Mouse (Mus musculus): ENCODE measurements around the gene Ctnnal1. TPM values are rescaled to one million over a fixed set of nuclear protein-coding genes. Genes with fewer than 3 reads are reported as not detected.

Gene Ctnnal1
- polyA plus RNA-seq, 1 experiment from 2014 or later = 22.1 TPM

DNA sequence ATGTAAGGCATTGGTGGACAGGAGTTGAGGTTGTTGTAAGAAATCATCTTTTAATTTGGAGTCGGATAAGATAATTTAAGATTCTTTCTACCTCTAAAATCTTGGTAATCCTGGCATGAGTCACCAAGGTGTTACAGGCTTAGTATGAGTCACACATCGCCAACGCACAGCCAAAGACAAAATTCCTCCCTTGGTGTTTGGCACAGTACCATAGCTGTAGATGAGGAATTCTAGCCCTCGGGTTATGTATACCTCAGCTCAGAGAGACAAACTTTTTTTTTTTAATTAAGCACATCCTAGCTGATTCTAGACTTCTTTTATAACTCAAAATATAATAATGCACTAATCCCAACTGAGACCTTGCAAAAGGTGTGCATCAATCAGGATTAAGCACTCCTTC is 972 bp downstream of the Ctnnal1 start:
- H3K36me3 ChIP-seq (ENCODE audit: insufficient read depth) = 0 out of 2 replicates have a peak, but pooled peaks cover 2% of the 10 kb centered on the region
- H3K27me3 ChIP-seq (ENCODE audit: insufficient read depth, low read length) = no peaks in the 10 kb centered on the region
- WGBS = 41% methylated on average over 4 of the region's 4 CpGs
- H3K27ac ChIP-seq (ENCODE audit: low read depth) = no peak overlapping the region
- no peak for TF ChIP-seq CTCF (IDR thresholded peaks at IDR 0.05; ENCODE audit: low read depth)
- peak overlapping the region; percentile 78 for H3K4me3 ChIP-seq (ENCODE audit: low read depth, low read length)
- H3K4me1 ChIP-seq (ENCODE audit: insufficient read depth) = no peaks in the 10 kb centered on the region
- peak overlapping the region; percentile 68 for H3K9ac ChIP-seq
- peak overlapping the region; percentile 87 for H3K4me2 ChIP-seq
- ATAC-seq (ENCODE audit: insufficient read depth) (no peak), DNase-seq (no peak)
- no peaks in the 10 kb centered on the region for H3K9me3 ChIP-seq (ENCODE audit: low read depth, low read length)

- Histone ChIP-seq H3K36me3 (ENCODE audit: insufficient read depth) (no peaks in the 10 kb centered on the region), H3K9ac (no peak overlapping the region), H3K27ac (ENCODE audit: low read depth) (no peak overlapping the region), H3K9me3 (ENCODE audit: low read depth, low read length) (no peaks in the 10 kb centered on the region), H3K4me1 (ENCODE audit: insufficient read depth) (no peaks in the 10 kb centered on the region), H3K27me3 (ENCODE audit: insufficient read depth, low read length) (no peaks in the 10 kb centered on the region), H3K4me3 (ENCODE audit: low read depth, low read length) (no peak overlapping the region), H3K4me2 (no peak overlapping the region)
- no peak for DNase-seq
- TF ChIP-seq CTCF (IDR thresholded peaks at IDR 0.05; ENCODE audit: low read depth) = no peak
- ATAC-seq (ENCODE audit: insufficient read depth) = no peak
- 84% methylated on average over 4 of the region's 4 CpGs for WGBS
Observed at GRCm38 (mm10) chr4:56861551-56861950, 3.4 kb downstream of the Ctnnal1 start.

- Histone ChIP-seq H3K27me3 (ENCODE audit: insufficient read depth, low read length) (no peaks in the 10 kb centered on the region), H3K4me3 (ENCODE audit: low read depth, low read length) (no peak overlapping the region), H3K4me1 (ENCODE audit: insufficient read depth) (no peaks in the 10 kb centered on the region), H3K36me3 (ENCODE audit: insufficient read depth) (no peaks in the 10 kb centered on the region), H3K9me3 (ENCODE audit: low read depth, low read length) (no peaks in the 10 kb centered on the region), H3K9ac (no peak overlapping the region), H3K27ac (ENCODE audit: low read depth) (no peak overlapping the region), H3K4me2 (no peak overlapping the region)
- TF ChIP-seq CTCF (IDR thresholded peaks at IDR 0.05; ENCODE audit: low read depth) = no peak
- 78% methylated on average over 9 of the region's 9 CpGs for WGBS
- ATAC-seq (ENCODE audit: insufficient read depth) (no peak), DNase-seq (no peak)
Observed at GRCm38 (mm10) chr4:56858733-56859132, 6.3 kb downstream of the Ctnnal1 start.

GRCm38 (mm10) chr4:56856371-56856949 is 8.5 kb downstream of the Ctnnal1 start:
- Histone ChIP-seq H3K27me3 (ENCODE audit: insufficient read depth, low read length) (no peaks in the 10 kb centered on the region), H3K36me3 (ENCODE audit: insufficient read depth) (no peaks in the 10 kb centered on the region), H3K4me1 (ENCODE audit: insufficient read depth) (no peaks in the 10 kb centered on the region), H3K27ac (ENCODE audit: low read depth) (no peak overlapping the region), H3K4me2 (no peak overlapping the region), H3K9ac (no peak overlapping the region), H3K4me3 (ENCODE audit: low read depth, low read length) (no peak overlapping the region), H3K9me3 (ENCODE audit: low read depth, low read length) (no peaks in the 10 kb centered on the region)
- DNase-seq = no peak
- no peak for TF ChIP-seq CTCF (IDR thresholded peaks at IDR 0.05; ENCODE audit: low read depth)
- 83% methylated on average over 8 of the region's 8 CpGs for WGBS
- ATAC-seq (ENCODE audit: insufficient read depth) = no peak

GRCm38 (mm10) chr4:56855935-56856334 is 9.1 kb downstream of the Ctnnal1 start:
- H3K9ac ChIP-seq = no peak overlapping the region
- no peaks in the 10 kb centered on the region for H3K4me1 ChIP-seq (ENCODE audit: insufficient read depth)
- ATAC-seq (ENCODE audit: insufficient read depth) = no peak
- no peaks in the 10 kb centered on the region for H3K9me3 ChIP-seq (ENCODE audit: low read depth, low read length)
- no peak overlapping the region for H3K27ac ChIP-seq (ENCODE audit: low read depth)
- TF ChIP-seq CTCF (IDR thresholded peaks at IDR 0.05; ENCODE audit: low read depth) = no peak
- H3K36me3 ChIP-seq (ENCODE audit: insufficient read depth) = no peaks in the 10 kb centered on the region
- H3K4me2 ChIP-seq = no peak overlapping the region
- H3K4me3 ChIP-seq (ENCODE audit: low read depth, low read length) = no peak overlapping the region
- no peaks in the 10 kb centered on the region for H3K27me3 ChIP-seq (ENCODE audit: insufficient read depth, low read length)
- DNase-seq = no peak
- WGBS = 92% methylated on average over 5 of the region's 5 CpGs

DNA sequence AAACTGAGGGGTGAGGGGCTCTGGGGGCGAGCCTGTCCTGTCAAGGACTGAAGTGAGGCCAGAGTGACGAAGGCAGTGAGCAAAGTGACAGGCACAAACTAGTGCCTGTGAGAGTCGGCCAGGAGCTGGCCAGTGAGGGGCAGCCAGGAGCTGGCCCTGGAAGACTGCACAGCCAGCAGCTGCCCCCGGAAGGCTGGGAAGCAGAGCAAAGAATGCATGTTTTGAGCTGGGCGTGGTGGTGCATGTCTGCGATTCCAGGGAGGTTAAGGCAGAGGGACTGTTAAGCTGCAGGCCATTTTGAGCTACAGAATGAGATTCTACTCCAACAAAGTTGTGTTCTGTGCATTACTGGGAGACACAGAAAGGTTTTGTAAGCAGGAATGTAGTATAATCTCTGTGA is 14.3 kb downstream of the Ctnnal1 start:
- WGBS = 12% methylated on average over 6 of the region's 6 CpGs
- Histone ChIP-seq H3K4me1 (ENCODE audit: insufficient read depth) (no peaks in the 10 kb centered on the region), H3K4me3 (ENCODE audit: low read depth, low read length) (no peak overlapping the region), H3K9ac (no peak overlapping the region), H3K36me3 (ENCODE audit: insufficient read depth) (no peaks in the 10 kb centered on the region; the same call in 1 of the 2 replicates), H3K27ac (ENCODE audit: low read depth) (peak overlapping the region; percentile 25; the same call in 1 of the 2 replicates), H3K4me2 (no peak overlapping the region), H3K9me3 (ENCODE audit: low read depth, low read length) (no peaks in the 10 kb centered on the region), H3K27me3 (ENCODE audit: insufficient read depth, low read length) (no peaks in the 10 kb centered on the region)
- peak; percentile 25; the same call in 1 of the 2 replicates for TF ChIP-seq CTCF (IDR thresholded peaks at IDR 0.05; ENCODE audit: low read depth)
- ATAC-seq (ENCODE audit: insufficient read depth) = peak; percentile 62; the same call in 1 of the 2 replicates
- peak; percentile 58 for DNase-seq

- H3K27me3 ChIP-seq (ENCODE audit: insufficient read depth, low read length) = no peaks in the 10 kb centered on the region
- H3K9ac ChIP-seq = no peak overlapping the region
- H3K4me3 ChIP-seq (ENCODE audit: low read depth, low read length) = no peak overlapping the region
- no peak for TF ChIP-seq CTCF (IDR thresholded peaks at IDR 0.05; ENCODE audit: low read depth)
- H3K4me2 ChIP-seq = no peak overlapping the region
- ATAC-seq (ENCODE audit: insufficient read depth) (no peak), DNase-seq (no peak)
- no peaks in the 10 kb centered on the region for H3K9me3 ChIP-seq (ENCODE audit: low read depth, low read length)
- H3K4me1 ChIP-seq (ENCODE audit: insufficient read depth) = no peaks in the 10 kb centered on the region
- H3K27ac ChIP-seq (ENCODE audit: low read depth) = no peak overlapping the region
- 86% methylated on average over 6 of the region's 6 CpGs for WGBS
- peaks cover 3% of the 10 kb centered on the region; the same call in 1 of the 2 replicates for H3K36me3 ChIP-seq (ENCODE audit: insufficient read depth)
Observed at GRCm38 (mm10) chr4:56848044-56848443, 16.9 kb downstream of the Ctnnal1 start.

Data from lung, embryonic 14.5 days (tissue).